Mouse (Mus musculus): Measurements from ENCODE around the gene Btbd35f15. TPM values are rescaled to one million over a fixed set of nuclear protein-coding genes. Genes with fewer than 3 reads are reported as not detected.

Gene Btbd35f15
- total RNA-seq (2023), result not detected

DNA sequence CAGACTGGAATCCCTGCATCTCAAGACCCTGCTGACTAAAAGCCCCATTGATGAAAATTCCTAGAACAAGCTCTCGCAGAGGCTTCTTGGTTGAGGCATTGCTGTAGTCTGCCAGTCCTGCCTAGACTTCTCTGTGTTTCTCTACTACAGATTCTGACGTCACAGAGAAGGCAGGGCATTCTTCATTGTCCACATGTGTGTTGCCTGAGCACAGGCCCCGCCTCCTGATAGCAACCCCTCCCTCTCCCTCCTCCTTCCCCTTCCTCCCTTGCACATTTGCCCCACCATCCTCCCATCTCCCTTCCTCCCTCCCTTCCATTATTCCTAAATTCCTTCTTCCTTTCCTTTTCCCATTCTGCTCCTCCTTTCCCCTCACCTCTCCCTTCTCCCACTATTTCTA lies at the start of gene Btbd35f15:
Gene Btbd35f15, minus strand, starts transcription at position 101 of the 400 bp plus-strand sequence.

Other genes starting within 250 kb of the Btbd35f15 start
- not detected for gene Btbd35f13, start 79.9 kb upstream of the Btbd35f15 start, total RNA-seq (2023)
- not detected for gene Btbd35f14, start 125.0 kb upstream of the Btbd35f15 start, total RNA-seq (2023)